Comparison of ENCODE assay signal across 9 mouse cellular contexts in the genomic region with DNA sequence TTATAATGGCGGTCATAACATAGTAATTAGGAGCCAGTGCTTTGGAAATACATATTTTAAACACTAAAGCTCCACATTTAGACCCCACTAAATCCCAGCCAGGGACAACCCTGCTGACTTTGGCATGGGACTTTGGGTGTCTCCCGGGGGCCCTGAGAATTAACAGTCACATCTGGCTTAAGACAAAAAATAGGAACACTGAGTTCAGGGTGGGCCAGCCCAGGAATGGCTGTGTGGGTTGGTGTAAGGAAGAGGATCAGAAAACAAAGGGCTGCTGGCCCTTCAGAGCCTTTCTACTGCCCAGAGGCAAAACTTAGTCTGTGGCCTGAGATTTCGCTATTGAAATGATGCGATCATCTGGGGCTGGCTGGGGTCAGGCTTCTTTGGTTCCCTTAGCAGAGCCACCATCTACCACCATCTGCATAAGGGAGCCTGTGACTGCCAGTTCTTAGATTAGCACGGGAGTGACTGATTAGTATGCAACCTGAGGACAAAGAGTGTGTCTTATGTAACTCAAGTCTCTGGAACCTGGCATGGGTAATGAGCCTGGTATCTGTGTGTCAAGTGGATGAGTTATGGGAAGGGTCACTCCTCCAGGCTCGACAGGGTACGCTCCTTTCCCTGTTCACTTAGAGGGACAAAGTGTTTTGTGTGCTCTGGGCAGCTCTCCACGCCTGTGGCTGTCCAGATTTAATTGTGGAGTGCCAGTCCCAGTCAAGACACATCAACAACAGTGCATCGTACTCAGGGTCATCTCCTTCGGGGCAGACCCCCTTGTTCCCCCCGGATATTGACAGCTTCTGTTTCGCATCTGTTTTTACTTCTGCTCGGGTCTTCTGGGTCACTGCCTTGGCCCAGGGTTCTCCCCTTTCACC.
DNase-seq lines count a peak whose midpoint lies in the region; ATAC-seq and TF ChIP-seq lines count a peak whose summit lies in the region.
"Had no signal": no experiment of that assay in that cellular context is flagged by ENCODE, and none has a peak within 500 bp of the region (broad histone marks: within the 10 kb centered on the region; RNA-seq: fewer than 3 reads in every experiment).

No protein-coding gene starts in this region.

- H3K4me1 ChIP-seq in lung, postnatal 0 days (ENCODE audit: insufficient read depth, low read depth, low read length), result peaks cover 4% of the 10 kb centered on the region; the same call in 1 of the 2 replicates
- peaks cover 17% of the 10 kb centered on the region for H3K4me1 ChIP-seq in heart, postnatal 0 days (ENCODE audit: control insufficient read depth, insufficient read depth)

- ATAC-seq in lung, postnatal 0 days, result no peak
- ATAC-seq in heart, postnatal 0 days (ENCODE audit: insufficient read depth, low read depth), result peak; percentile 14; the same call in 1 of the 2 replicates
- no peak for ATAC-seq in inflammation-experienced regulatory T-cells, adult 6 months
- ATAC-seq: intestine, postnatal 0 days had no signal

- H3K36me3 ChIP-seq in lung, postnatal 0 days (ENCODE audit: insufficient read depth, low read length), result no peaks in the 10 kb centered on the region
- H3K36me3 ChIP-seq in heart, postnatal 0 days (replicated peaks; ENCODE audit: control insufficient read depth, insufficient read depth, low read length), result no peaks in the 10 kb centered on the region

- no peaks in the 10 kb centered on the region for H3K9me3 ChIP-seq in lung, postnatal 0 days (ENCODE audit: low read length)
- no peaks in the 10 kb centered on the region for H3K9me3 ChIP-seq in heart, postnatal 0 days (replicated peaks; ENCODE audit: control insufficient read depth, low read length)

- no peak overlapping the region for H3K4me2 ChIP-seq in lung, postnatal 0 days (replicated peaks; ENCODE audit: low read depth, low read length)
- 0 out of 2 replicates have a peak overlapping the region, but pooled peaks have one; percentile 19 for H3K4me2 ChIP-seq in heart, postnatal 0 days (ENCODE audit: low read depth, low read length)

- WGBS in lung, postnatal 0 days, result 54% methylated on average over 13 of the region's 13 CpGs
- 41% methylated on average over 13 of the region's 13 CpGs for WGBS in heart, postnatal 0 days

- no peaks in the 10 kb centered on the region for H3K27me3 ChIP-seq in lung, postnatal 0 days (replicated peaks; ENCODE audit: insufficient read depth, low read length)
- H3K27me3 ChIP-seq in heart, postnatal 0 days (ENCODE audit: control insufficient read depth, insufficient read depth, low read length), result no peaks in the 10 kb centered on the region

- TF ChIP-seq CTCF in gastrocnemius, adult 2 months (IDR thresholded peaks at IDR 0.05), result no peak
- no peak for TF ChIP-seq CTCF in lung, postnatal 0 days (IDR thresholded peaks at IDR 0.05)
- no peak for TF ChIP-seq CTCF in heart, postnatal 0 days (IDR thresholded peaks at IDR 0.05; ENCODE audit: low read depth)

- peak; percentile 28 for DNase-seq in gastrocnemius, adult 2 months
- no peak for DNase-seq in gastrocnemius, postnatal 4 days (ENCODE audit: low spot score in 2 of 2)
- peak; percentile 36 for DNase-seq in lung, postnatal 36 days
- DNase-seq in lung, postnatal 0 days (ENCODE audit: low spot score), result no peak
- DNase-seq in heart, postnatal 0 days (ENCODE audit: low spot score), result no peak
- DNase-seq in testis, postnatal 10 days (ENCODE audit: low spot score), result peak; percentile 46
- DNase-seq in B cell, adult 2 months, result no peak

- H3K4me3 ChIP-seq in gastrocnemius, adult 2 months, result no peak overlapping the region
- H3K4me3 ChIP-seq in lung, postnatal 0 days (ENCODE audit: low read depth, low read length), result no peak overlapping the region
- no peak overlapping the region for H3K4me3 ChIP-seq in heart, postnatal 0 days (ENCODE audit: low read depth, low read length)

- H3K9ac ChIP-seq in lung, postnatal 0 days (replicated peaks; ENCODE audit: low read depth), result no peak overlapping the region
- no peak overlapping the region for H3K9ac ChIP-seq in heart, postnatal 0 days (replicated peaks; ENCODE audit: low read depth, low read length)

- peak overlapping the region; percentile 81 for H3K27ac ChIP-seq in gastrocnemius, adult 2 months
- no peak overlapping the region for H3K27ac ChIP-seq in lung, postnatal 0 days (ENCODE audit: low read length)
- peak overlapping the region; percentile 14; the same call in 1 of the 2 replicates for H3K27ac ChIP-seq in heart, postnatal 0 days (ENCODE audit: low read depth)

- no peak for TF ChIP-seq EP300 in lung, postnatal 0 days (IDR thresholded peaks at IDR 0.05)
- TF ChIP-seq EP300 in heart, postnatal 0 days (IDR thresholded peaks at IDR 0.05; ENCODE audit: low read depth), result no peak

- intact Hi-C loops in gastrocnemius, adult 2 months (cut with DNase I), result loop anchor here (10.0 kb wide), 2 partner anchors 100 to 240 kb away; no protein-coding TSS in a partner anchor

Comparison
In these comparisons a context has a peak if more than half of its experiments do, and no peak if none do; other contexts are left out.
1. DNase-seq: peak in gastrocnemius, adult 2 months (single experiment), lung, postnatal 36 days (single experiment) and testis, postnatal 10 days (single experiment); none in gastrocnemius, postnatal 4 days (0 of 2), lung, postnatal 0 days (single experiment), heart, postnatal 0 days (single experiment) and B cell, adult 2 months (0 of 2).